Mouse (Mus musculus) thymus, postnatal 10 days (tissue): ENCODE data around the gene Sema6d.

ENCODE experiments used
- DNase-seq, 2 experiments: peaks; one replicate each; pipeline ENCODE4 v3.0.0; 2021; ENCODE audit warnings: low spot score in 2 of 2

Gene Sema6d

DNA sequence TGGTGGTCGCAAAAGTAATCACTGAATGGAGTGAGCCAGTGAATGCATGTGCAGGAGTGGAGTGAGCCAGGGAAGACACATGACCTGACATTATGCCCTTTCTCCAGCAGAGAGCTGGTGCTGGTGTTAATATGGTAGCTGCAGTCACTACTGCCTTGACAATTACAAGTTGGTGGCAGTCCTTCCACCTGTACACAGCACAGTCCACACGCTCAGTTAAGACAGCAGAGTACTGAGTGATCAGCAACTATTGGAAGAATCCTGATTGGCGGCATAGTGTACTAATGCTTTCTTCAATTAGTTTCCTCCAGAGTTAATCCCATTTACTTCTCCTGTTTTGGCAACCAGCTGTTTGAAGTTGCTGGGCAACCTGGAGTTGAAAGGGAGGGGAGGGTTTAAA lies 81.9 kb downstream of the Sema6d start:
- DNase-seq, result no peak

DNA sequence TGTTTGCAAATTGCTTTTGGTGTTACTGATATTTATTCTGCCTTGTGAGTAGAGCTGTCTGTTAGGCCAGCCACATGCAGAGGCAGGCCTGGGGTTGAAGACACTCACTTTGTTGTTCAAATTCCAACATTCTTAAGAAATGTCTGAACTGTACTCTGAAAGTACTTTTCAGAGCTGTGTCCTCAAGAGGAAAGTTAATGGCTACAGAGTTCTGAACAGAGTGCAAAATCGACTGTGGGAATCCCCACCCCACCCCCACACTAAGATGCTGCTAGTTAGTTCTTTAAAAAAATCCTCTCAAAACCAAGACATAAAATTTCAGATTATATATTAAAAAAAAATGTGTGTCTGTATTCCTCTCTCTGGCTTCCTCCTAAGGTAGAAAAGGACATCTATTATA lies 86.5 kb downstream of the Sema6d start:
- DNase-seq, result no peak

DNA sequence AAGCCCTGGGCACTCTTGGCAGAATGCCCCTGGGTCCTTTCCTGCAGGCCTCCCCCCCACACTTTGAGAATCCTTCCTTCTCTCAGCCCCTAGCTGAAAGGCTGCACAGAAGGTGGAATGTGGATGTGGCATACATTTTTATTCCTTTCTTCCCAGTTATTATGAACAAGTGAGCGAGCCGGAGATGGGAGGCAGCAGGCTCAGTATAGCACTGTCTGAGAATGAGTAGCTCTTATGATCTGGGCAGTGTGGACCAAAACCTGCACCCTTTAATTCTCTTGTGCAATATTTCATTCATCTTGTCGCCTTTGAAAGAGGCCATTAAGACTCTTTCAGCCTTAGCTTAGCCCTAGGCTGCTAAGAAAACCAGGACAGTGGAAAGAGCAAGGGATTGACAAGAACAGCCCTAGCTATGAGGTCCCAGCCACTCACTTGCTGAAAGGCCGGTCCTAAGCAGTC lies 87.0 kb downstream of the Sema6d start:
- DNase-seq, result no peak

DNA sequence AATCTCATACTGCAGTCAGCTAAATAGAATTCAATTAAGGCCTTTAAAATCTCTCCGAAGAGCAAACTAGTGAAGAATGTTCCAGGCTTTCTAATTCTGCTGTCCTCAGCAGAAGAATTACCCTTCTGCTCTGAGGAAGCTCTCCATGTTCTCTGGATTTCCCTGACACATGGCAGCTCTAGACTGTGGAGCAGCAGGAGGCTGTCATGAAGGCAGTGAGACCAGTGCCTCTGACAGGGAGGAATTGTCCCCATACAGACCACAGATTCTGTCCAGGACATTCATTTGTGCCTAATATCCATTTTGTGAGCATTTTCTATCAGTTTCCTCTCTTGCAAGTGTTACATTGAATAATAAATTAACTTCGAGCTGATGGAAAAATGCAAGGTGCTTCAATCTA lies 99.5 kb downstream of the Sema6d start:
- DNase-seq, result no peak

DNA sequence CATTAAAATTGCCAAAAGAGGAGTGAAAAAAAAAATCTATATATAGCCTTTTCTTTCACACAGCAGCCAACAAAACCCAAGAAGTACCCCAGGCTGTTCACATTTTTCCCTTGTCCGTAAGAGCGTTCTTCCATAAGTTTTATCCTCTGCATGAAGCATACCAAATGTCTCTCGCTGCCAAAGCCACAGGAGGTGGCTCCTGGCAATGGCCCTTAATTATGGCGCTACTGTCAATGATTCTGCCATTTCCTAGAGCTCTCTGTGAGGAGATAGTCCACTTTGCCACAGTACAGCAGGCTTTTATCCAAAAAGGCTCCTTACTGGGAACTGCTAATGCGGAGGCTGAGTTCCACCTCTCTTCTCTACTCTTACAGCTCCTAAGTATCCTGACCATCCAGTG lies 104.3 kb downstream of the Sema6d start:
- no peak for DNase-seq

DNA sequence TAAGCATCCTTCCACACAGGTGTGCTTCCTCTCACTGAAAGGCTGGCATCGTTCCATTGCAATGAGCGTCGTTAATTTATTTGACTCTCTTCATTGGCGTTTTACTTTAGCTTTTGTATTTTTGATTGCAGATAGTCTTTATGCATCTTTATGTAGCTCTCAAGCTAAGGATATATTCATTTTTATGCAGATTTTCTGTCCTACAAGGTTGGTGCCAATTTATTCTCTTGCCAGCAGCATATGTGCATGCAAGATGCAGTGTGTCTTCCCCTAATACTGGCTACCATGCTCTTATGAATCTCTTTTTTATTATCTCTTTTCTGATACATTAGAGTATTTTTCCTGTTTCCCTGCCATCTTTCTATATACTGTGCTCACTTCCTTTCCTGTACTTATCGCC lies 111.7 kb downstream of the Sema6d start:
- no peak for DNase-seq

DNA sequence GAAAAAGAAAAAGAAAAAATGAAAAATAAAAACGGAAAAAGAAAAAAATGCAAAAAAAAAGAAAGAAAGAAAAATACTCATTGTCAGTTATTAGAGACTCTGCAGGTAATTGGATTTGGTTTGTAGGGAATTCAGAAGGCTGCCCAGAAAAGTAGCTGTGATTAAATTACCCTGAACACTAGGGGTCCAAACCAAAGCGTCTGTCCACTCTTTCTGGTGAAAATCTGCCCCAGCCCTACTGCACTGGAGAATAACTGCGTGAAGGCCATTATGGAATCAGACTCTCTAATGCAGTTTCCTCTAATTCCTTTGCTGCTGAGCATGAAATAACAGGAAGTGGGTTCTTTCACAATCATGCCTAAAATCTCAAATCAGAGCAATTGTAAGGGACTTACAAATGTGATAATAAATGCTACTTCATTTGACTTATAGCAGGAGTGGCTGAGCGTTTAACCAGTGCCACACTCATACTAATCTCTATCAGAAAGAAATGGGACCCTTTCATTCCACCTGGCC lies 112.8 kb downstream of the Sema6d start:
- no peak for DNase-seq

DNA sequence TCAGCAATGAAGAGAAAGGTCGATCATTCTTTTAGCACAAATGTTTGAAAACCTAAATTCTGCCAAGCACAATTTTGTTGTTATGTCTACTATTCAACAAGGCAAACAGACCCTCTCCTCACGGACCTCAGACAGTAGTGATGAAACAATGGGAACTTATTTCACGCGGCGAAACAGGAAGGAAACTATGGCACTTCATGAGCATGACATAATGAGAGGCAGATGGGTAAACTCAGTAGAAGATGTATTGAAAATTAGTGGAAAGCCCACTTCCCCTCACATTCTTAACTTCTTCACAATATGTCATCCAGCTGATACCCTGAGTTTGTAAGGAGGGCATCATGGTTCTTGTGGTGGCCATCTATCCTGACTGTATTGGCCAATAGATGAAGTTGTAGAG lies 116.0 kb downstream of the Sema6d start:
- DNase-seq, result no peak

DNA sequence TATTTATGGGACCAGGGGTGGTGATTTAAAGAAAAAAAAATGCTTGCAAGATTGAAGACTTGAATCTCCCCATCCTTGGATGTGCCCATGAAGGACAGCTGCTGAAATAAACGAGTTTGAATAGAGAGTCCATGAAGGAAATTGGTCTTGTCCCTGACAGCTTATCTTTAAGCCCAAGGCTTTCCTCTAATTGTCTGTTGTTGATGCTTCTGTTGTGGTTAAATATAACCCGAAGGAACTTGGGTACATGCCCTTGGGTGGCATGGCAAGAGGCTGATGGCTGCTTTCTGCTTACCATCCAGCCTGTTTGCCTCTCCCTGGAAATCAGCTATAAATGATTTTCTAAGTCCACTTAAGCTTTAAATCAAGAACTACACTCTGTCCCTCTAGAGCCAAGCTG lies 118.5 kb downstream of the Sema6d start:
- no peak for DNase-seq

DNA sequence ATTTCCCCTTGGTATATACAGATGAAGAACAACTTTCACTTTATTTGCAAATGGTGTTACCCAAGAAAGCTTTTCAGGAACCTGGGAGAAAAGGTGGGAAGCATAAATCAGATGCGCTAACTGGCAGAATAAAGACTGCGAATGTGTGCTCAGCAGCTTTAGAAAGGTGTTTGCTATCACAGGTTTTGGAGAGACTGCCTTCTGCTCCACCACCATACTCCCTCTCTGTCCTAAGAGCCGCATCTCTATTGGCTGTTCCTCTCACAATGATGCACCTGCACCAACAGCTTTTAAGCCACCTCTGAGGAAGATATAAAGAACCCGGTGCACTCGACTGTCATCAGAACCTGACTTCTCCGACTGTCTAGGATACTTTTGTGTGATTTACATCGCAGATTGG lies 133.8 kb downstream of the Sema6d start:
- no peak for DNase-seq

DNA sequence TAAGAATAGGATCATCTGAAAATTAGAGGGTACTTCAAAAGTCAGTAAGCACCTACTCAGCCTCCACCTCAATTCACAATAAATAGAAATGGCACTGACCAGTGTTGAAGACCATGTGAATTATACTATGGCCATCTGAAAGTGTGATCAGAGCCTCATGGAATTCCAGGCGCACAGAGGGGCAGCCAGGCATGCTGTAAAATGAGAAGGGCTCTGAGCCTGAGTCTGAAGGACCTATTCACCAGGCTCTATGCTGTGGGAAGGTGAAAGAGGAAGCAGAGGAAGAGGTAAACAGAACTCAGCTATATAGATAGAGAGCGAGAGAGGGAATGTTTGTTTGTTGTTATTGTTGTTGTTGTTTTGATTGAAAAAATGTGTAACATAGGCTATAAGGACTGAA lies 134.6 kb downstream of the Sema6d start:
- no peak for DNase-seq

DNA sequence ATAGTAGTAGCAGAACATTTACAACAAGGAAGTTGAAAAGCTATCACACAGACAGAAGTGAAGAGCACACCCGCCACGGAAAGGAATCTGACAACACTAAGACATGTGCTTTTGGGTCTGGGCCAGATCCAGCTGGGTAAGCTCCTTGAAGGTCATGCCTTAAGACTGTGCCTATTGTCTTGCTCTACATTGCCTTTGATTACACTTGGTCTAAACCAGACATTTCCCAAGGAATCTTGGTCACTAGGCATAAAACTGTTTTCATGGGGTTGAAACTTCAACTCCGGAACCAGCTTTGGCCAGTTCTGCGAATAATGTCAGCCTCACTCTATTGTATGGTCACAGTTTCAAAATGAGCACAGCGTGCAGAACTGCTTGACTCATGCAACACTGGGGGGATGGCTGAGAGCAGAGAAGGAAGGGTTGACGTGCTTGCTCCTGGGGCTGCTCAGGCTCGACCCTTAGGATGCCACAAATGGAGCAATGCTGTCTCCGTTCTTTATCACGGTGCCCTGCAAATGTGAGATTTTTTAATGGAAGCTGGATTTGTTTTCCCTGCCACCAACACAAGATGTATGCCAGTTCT lies 145.0 kb downstream of the Sema6d start:
- DNase-seq, result no peak

DNA sequence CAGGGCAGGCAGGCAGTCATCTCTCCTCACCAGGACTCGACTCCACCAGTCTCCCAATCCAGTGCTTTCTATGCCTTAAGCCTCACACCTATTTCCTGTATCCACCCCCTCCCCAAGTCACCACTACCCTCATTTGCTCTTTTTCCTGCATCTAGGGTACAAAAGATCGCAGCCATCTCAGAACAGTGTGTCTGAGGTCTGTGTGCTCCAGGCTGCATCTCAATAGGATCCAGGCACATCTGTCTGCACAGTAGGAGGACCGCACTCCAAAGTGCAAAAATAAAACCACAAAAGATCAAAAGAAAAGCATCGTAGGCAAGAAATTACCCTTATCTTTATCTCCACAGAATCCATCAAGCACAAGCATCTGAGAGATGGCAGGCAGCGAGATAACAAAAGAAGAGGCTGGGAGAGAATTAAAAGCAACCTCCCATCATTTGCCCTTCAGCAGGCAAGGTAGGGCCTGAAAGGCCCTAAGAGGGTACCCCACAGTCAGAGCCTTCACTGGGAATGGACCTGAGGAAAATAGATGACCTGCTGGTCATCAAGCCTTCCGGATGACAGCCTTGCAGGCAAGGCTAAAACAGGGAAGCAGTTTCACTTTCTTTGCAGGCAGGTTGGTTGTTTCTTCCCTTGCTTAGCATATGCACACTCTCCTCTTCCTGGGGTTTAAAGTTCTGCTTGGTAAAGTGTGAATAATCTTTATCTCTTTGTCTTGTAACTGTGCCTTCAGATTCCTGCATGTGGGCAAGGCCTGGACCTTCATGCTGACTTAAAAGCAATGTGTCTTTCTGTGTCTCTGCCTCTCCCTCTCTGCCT lies 145.7 kb downstream of the Sema6d start:
- DNase-seq, result no peak

DNA sequence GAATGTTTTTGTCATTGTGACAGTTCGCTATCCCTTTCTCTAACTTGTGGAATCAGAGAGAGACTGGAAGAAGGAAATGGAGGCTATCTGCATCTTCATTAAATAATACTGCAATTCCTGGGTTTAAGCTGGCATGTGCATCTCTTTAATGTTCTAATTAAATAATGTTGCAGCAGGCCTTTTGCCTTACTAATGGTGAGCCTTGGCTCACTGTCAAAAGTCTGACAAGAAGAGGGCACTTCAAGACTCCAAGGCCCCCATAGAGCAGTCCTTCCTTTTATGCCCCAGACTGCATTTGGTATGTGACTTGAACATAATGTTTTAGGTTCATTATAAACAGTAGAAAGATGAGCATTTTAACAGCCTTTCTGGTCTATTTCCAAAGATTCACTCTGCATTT lies 147.1 kb downstream of the Sema6d start:
- DNase-seq, result no peak

DNA sequence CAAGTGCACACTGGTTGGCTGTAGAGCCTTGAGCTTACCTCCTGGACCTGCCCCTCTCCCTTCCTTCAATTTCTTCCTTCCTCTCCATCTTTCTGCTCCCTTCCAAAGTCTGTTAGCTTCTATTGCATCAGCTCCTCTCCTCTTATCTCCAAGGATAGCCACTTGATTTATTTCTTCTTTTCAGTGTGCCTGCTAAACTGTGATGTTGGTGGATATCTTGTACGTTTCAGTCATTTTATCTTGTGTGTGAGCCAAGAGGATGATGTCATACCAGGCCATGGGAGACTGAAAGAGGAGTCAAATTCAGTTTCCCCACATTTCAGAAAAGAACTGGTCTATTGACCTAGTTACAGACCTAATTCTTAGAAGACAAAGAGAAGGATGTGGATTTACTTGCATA lies 153.8 kb downstream of the Sema6d start:
- no peak for DNase-seq

DNA sequence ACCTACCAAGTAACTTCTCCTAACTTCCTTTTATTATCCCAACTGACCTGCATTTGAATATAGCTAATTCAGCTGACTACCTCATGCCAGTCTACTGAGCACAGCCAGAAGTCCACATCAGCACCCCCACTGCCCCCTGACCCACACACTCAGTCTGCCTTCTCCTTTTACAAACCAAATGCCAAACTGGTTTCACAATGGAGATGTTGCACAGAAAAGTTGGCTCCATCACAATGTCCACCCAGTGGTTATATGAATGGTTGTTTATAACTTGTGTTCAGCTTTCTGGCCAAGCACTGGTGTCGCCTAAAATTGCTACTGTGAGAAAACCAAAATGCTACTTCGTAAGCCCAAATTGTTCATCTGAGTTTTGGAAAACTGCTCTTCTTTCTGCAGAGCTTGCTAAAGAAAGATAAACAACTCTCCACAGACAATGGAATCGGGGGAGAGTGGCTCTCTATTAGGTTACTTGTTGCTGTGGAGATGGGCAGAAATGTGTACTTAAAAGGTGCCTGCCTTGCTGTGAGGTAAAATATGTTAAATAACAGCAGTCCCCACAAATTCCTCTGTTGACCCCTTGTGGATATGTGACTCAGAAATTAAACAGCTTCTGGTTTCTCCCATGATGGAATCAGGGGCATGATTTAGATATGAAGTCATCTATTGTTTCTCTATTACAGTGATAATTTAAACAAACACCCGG lies 154.9 kb downstream of the Sema6d start:
- no peak for DNase-seq

DNA sequence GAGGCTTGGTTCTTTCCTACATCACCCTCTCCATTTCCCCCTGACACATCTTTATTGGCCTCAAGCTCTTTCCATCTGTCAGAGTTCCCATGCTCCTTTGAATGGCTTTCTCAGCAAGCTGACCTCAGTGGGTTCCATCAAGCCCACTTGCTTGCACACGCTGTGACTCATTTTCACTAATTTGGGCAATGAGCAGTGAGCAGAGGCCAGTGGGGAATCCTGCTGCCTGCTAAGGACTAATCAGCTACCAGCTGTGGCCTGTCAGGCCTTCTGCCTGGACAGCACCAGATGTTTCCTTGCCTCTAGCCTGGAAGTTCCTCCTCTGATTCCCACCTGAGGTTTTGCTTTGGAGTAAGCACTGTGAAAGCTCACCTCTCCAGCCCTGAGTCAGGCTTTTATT lies 168.3 kb downstream of the Sema6d start:
- no peak for DNase-seq

DNA sequence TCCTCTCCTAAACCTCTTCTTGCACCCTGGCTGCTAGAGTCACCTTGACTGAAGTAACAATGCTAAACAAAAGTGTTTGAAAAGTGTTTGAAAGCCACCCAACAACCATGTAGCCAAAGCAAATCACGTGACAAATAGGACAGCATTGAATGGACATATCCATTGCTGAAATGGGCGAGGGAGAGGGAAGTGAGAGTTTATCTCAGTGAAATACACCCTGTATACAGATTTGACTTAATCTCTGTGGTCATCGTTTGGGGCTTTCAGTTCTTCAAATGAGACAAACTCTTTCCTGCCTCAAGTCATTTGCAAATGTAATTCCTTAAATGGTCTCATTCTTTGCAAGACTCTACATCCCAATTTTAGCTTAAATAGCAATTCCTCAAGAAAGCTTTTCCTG lies 174.5 kb downstream of the Sema6d start:
- DNase-seq, result no peak

DNA sequence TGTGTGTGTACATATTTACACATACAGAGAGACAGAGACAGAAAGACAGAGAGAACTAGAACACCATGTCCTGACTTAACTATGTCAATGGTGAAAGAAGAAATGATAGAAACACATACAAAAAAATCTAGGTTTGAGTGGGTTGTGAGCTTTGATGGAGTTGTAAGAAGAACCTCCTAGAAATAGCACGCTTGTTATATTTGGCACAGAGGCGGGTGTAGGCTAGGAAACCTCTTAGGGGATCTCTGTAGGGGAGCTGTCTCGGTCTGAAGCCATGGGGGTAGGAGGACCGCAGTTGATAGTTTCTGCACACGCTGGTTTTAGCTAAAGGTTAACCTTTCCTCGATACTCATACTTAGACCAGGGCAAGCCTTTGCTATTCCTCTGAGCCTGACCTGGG lies 181.4 kb downstream of the Sema6d start:
- no peak for DNase-seq

DNA sequence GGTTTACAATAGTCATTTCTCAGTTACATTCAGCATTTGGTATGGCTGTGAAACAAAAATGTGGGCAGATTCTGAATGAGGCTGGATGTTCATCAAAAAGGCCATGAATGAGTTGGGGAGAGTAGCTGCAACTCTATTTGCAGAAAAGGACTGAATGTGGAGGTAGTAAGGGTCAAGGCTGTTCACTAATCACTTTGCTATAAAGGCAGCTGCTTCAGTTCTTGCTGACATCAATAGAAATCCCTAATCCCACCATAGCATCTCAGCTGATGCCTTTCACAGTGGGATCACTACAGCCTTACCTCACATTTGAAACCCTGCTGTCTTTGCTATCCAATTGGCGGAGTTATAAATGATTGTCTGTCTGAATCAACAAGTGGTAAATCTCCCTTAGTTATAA lies 187.7 kb downstream of the Sema6d start:
- no peak for DNase-seq

DNA sequence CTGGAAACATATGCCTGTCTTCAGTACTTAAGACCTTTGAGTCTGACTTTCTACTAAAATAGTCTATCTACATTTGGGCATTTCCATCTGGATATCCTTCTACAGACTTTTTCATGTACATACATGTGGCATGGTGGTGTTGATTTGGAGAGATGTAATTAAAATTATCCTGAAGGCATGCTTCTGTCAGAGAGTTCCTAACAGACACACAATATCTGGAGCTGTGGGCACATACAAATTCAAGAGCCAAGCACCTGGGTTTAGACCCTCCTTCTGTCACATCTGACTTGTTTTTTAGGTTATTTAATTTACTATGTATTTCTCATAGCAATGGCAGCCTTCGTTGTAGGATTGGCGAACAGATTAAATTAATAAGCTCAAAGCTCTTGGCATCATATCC lies 195.3 kb downstream of the Sema6d start:
- no peak for DNase-seq

DNA sequence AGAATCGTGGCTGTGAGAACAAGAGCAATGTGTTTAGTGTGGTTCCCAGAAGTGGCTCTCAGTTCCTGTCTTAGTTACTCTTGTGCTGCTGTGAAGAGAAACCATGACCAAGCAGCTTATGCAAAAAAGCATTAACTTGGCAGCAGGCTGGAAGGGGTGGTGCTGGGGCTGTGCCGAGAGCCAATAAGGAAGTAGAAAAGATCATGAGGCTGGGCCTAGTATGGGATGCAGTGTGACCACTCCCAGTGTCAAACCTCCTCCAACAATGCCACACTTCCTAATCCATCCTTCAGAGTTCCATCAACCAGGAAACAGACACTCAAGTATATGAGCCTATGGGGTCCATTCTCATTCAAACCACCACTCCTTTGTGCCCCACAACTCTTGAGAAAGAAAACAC lies 199.6 kb downstream of the Sema6d start:
- DNase-seq, result no peak

DNA sequence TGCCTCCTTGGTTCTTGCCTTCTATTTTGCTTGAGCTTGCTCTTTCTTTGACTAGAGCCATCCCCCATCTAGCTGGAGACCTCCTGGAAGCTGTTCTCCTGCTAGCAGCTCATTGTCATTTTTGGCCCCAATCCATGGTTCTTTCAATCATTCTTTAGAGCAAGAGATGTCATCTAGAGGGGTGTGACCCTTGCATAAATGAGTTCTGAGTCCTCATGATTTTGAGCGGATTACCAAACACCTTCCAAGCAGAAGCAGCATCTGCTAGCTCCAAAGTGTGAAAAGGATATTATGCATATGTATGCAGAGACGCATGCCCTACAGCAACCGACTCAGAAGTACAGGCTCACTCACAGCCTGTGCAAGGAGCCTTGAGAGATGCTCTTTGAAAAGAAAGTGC lies 201.4 kb downstream of the Sema6d start:
- no peak for DNase-seq
